Mouse (Mus musculus) ES-Bruce4 (cell line): Measurements from ENCODE around the gene Cyp24a1.

Experiments
- CTCF ChIP-seq: IDR thresholded peaks from one replicate; pipeline ENCODE4 v1.8.1; 2011; ENCODE audit warnings: low read depth, low read length
- EP300 ChIP-seq: IDR thresholded peaks from 2 replicates; pipeline ENCODE4 v1.6.1; 2011; ENCODE audit warnings: low read depth, low read length; ENCODE audit not compliant: insufficient read depth
- POLR2A ChIP-seq: IDR thresholded peaks from one replicate; pipeline ENCODE4 v1.8.1; 2011; ENCODE audit warnings: low read length; ENCODE audit not compliant: insufficient read depth

DNA sequence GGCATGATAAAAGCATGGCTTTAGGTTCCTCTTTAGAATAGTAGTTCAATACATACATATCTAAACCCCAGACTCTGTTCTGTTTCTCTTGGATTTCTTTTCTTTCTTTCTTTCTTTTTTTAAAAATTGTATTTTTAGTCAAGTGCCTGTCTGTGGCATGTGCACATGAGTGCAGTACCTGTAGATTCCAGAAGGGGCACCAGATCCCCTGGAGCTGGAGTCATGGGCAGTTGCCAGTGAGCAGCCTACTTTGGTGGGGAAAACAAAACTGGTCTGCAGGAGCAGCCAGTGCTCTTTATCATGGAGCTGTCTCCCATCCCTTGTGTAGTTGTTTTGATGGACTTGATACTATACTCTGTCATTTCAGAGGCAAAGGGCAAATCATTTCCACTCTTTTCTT, 28.9 kb downstream of the Cyp24a1 start:
- no peak for TF ChIP-seq EP300
- TF ChIP-seq CTCF, result peak; percentile 47
- TF ChIP-seq POLR2A, result no peak
